Comparison of ENCODE assay signal across 18 mouse cellular contexts in genomic region chr3:58865690-58866089, GRCm38 (mm10). TPM values are rescaled to one million over a fixed set of nuclear protein-coding genes. Genes with fewer than 3 reads are reported as not detected.
DNase-seq lines count a peak whose midpoint lies in the region; ATAC-seq and TF ChIP-seq lines count a peak whose summit lies in the region.
"Had no signal": no experiment of that assay in that cellular context is flagged by ENCODE, and none has a peak within 500 bp of the region (broad histone marks: within the 10 kb centered on the region; RNA-seq: fewer than 3 reads in every experiment).

No protein-coding gene starts in this region.

- no peak overlapping the region for H3K9ac ChIP-seq in midbrain, embryonic 14.5 days (replicated peaks; ENCODE audit: low read length)
- no peak overlapping the region for H3K9ac ChIP-seq in midbrain, embryonic 16.5 days (ENCODE audit: low read depth, low read length)
- H3K9ac ChIP-seq: embryonic facial prominence, embryonic 13.5 days; hindbrain, embryonic 14.5 days; kidney, embryonic 15.5 days; limb, embryonic 13.5 days; lung, embryonic 15.5 days had no signal

- peak overlapping the region; percentile 3; the same call in 1 of the 2 replicates for H3K27ac ChIP-seq in gastrocnemius, adult 2 months
- H3K27ac ChIP-seq in midbrain, embryonic 14.5 days (replicated peaks; ENCODE audit: low read depth, low read length), result no peak overlapping the region
- H3K27ac ChIP-seq in midbrain, embryonic 16.5 days (ENCODE audit: low read length), result no peak overlapping the region
- H3K27ac ChIP-seq: embryonic facial prominence, embryonic 13.5 days; hindbrain, embryonic 14.5 days; kidney, embryonic 15.5 days; limb, embryonic 13.5 days; lung, embryonic 15.5 days had no signal

- TF ChIP-seq CTCF in gastrocnemius, adult 2 months (IDR thresholded peaks at IDR 0.05), result no peak

- H3K27me3 ChIP-seq in midbrain, embryonic 14.5 days (ENCODE audit: control insufficient read depth, insufficient read depth, low read length), result no peaks in the 10 kb centered on the region
- no peaks in the 10 kb centered on the region for H3K27me3 ChIP-seq in midbrain, embryonic 16.5 days (ENCODE audit: control insufficient read depth, insufficient read depth, low read depth, low read length)
- H3K27me3 ChIP-seq: embryonic facial prominence, embryonic 13.5 days; kidney, embryonic 15.5 days; limb, embryonic 13.5 days; lung, embryonic 15.5 days had no signal

- H3K36me3 ChIP-seq in midbrain, embryonic 14.5 days (ENCODE audit: control insufficient read depth, insufficient read depth, low read length), result no peaks in the 10 kb centered on the region
- no peaks in the 10 kb centered on the region for H3K36me3 ChIP-seq in midbrain, embryonic 16.5 days (ENCODE audit: control insufficient read depth, insufficient read depth, low read length)
- H3K36me3 ChIP-seq: embryonic facial prominence, embryonic 13.5 days; kidney, embryonic 15.5 days; limb, embryonic 13.5 days; lung, embryonic 15.5 days had no signal

- no peaks in the 10 kb centered on the region for H3K4me1 ChIP-seq in midbrain, embryonic 14.5 days (ENCODE audit: control insufficient read depth, insufficient read depth, low read length)
- no peaks in the 10 kb centered on the region for H3K4me1 ChIP-seq in midbrain, embryonic 16.5 days (ENCODE audit: control insufficient read depth, insufficient read depth, low read length)
- H3K4me1 ChIP-seq: embryonic facial prominence, embryonic 13.5 days; kidney, embryonic 15.5 days; limb, embryonic 13.5 days; lung, embryonic 15.5 days had no signal

- no peak overlapping the region for H3K4me2 ChIP-seq in midbrain, embryonic 14.5 days (ENCODE audit: low read length)
- H3K4me2 ChIP-seq in midbrain, embryonic 16.5 days (ENCODE audit: low read length), result no peak overlapping the region
- H3K4me2 ChIP-seq: embryonic facial prominence, embryonic 13.5 days; heart, embryonic 11.5 days; hindbrain, embryonic 14.5 days; kidney, embryonic 15.5 days; limb, embryonic 13.5 days; lung, embryonic 15.5 days had no signal

- no peak overlapping the region for H3K4me3 ChIP-seq in gastrocnemius, adult 2 months
- no peak overlapping the region for H3K4me3 ChIP-seq in midbrain, embryonic 14.5 days (replicated peaks; ENCODE audit: low read depth, low read length)
- no peak overlapping the region for H3K4me3 ChIP-seq in midbrain, embryonic 16.5 days (ENCODE audit: low read depth, low read length)
- H3K4me3 ChIP-seq: embryonic facial prominence, embryonic 13.5 days; kidney, embryonic 15.5 days; limb, embryonic 13.5 days; lung, embryonic 15.5 days had no signal

- DNase-seq in gastrocnemius, adult 2 months, result no peak
- DNase-seq in gastrocnemius, adult 8-10 months (ENCODE audit: low spot score in 2 of 2), result no peak
- DNase-seq in midbrain, embryonic 14.5 days, result peak; percentile 46
- peak; percentile 32 to 42 for DNase-seq in cerebellum, adult 18-20 months
- DNase-seq in retina, postnatal 1 day, result peak; percentile 51
- DNase-seq in heart, postnatal 36 days, result no peak
- no peak for DNase-seq in heart, postnatal 25 days (ENCODE audit: low spot score)
- DNase-seq: right cerebral cortex, adult 18-20 months; thymus, postnatal 14 days had no signal

- intact Hi-C loops in gastrocnemius, adult 2 months (cut with DNase I), result no loop called here
- intact Hi-C loops in heart, postnatal 36 days (cut with DNase I), result no loop called here
- intact Hi-C loops in heart, postnatal 25 days (cut with DNase I), result no loop called here

- WGBS in midbrain, embryonic 14.5 days, result 29% methylated on average over 7 of the region's 7 CpGs
- 31% methylated on average over 7 of the region's 7 CpGs for WGBS in midbrain, embryonic 16.5 days

- peak; percentile 29; the same call in 1 of the 2 replicates for ATAC-seq in midbrain, embryonic 14.5 days (ENCODE audit: low FRiP score, low TSS enrichment)
- no peak for ATAC-seq in midbrain, embryonic 16.5 days

- no peaks in the 10 kb centered on the region for H3K9me3 ChIP-seq in midbrain, embryonic 14.5 days (ENCODE audit: control insufficient read depth, low read length)
- H3K9me3 ChIP-seq in midbrain, embryonic 16.5 days (replicated peaks; ENCODE audit: control insufficient read depth, low read length, poor library complexity, severe bottlenecking), result no peaks in the 10 kb centered on the region
- H3K9me3 ChIP-seq: embryonic facial prominence, embryonic 13.5 days; kidney, embryonic 15.5 days; limb, embryonic 13.5 days; lung, embryonic 15.5 days had no signal

RNA-seq across cellular contexts. Expression of gene Clrn1, which starts 19.4 kb away (rescaled TPM):
- not detected for total RNA-seq in gastrocnemius, adult 2 months (2021)
- not detected for total RNA-seq in gastrocnemius, adult 8-10 months (2022)
- 0.51 and 0.63 TPM in 2 replicates for polyA plus RNA-seq in midbrain, embryonic 14.5 days (2014; fragmentation: Nextera tagmentation; extraction: Ambion mirVana)
- 0.95 and 1.0 TPM in 2 replicates for polyA plus RNA-seq in midbrain, embryonic 16.5 days (2015; fragmentation: Nextera tagmentation; extraction: Ambion mirVana)
- not detected for total RNA-seq in heart, postnatal 36 days (2021)
- total RNA-seq in heart, postnatal 25 days (2021), result not detected
- total RNA-seq: adrenal gland, adult 18-20 months; gastrocnemius, adult 18-20 months had no signal

RNA-seq across cellular contexts. Expression of gene Mindy4b-ps, which starts 43.6 kb away (rescaled TPM):
- not detected for total RNA-seq in gastrocnemius, adult 2 months (2021)
- not detected for total RNA-seq in gastrocnemius, adult 8-10 months (2022)
- polyA plus RNA-seq in midbrain, embryonic 14.5 days (2014; fragmentation: Nextera tagmentation; extraction: Ambion mirVana), result not detected in 2 replicates
- polyA plus RNA-seq in midbrain, embryonic 16.5 days (2015; fragmentation: Nextera tagmentation; extraction: Ambion mirVana), result 0.12 and 0.33 TPM in 2 replicates
- under 1 TPM in 1 of 2 experiments, not detected in 1; 0.22 TPM for total RNA-seq in heart, postnatal 36 days (2021)
- total RNA-seq in heart, postnatal 25 days (2021), result under 1 TPM; 0.28 to 0.52 TPM
- total RNA-seq: adrenal gland, adult 18-20 months; gastrocnemius, adult 18-20 months had no signal
- polyA plus RNA-seq: embryonic facial prominence, embryonic 13.5 days; heart, embryonic 11.5 days; hindbrain, embryonic 14.5 days; kidney, embryonic 15.5 days; limb, embryonic 13.5 days; lung, embryonic 15.5 days had no signal

Comparison
In these comparisons a context has a peak if more than half of its experiments do, and no peak if none do; other contexts are left out.
1. DNase-seq: peak in midbrain, embryonic 14.5 days (single experiment), cerebellum, adult 18-20 months (2 of 2) and retina, postnatal 1 day (single experiment); none in gastrocnemius, adult 2 months (single experiment), gastrocnemius, adult 8-10 months (0 of 2), heart, postnatal 36 days (0 of 2) and heart, postnatal 25 days (single experiment).